Mouse (Mus musculus): ENCODE measurements around the gene Spire2. TPM values are rescaled to one million over a fixed set of nuclear protein-coding genes. Genes with fewer than 3 reads are reported as not detected.

Gene Spire2
- polyA plus RNA-seq, 1 experiment: 3.0 TPM

GRCm38 (mm10) chr8:123373403-123374238, 41.1 kb downstream of the Spire2 start, which contains the start of gene Tcf25:
Gene Tcf25 (plus strand): TSS chr8:123373753.
- Histone ChIP-seq H3K4me1 (ENCODE audit: control insufficient read depth, insufficient read depth, low read length) (peaks cover 3% of the 10 kb centered on the region; the same call in 1 of the 2 replicates), H3K4me3 (ENCODE audit: insufficient read depth, low read length) (peak within 1 kb of the TSS; percentile 70), H3K27ac (ENCODE audit: insufficient read depth, low read length) (peak within 1 kb of the TSS; percentile 87)
- peak; percentile 86 for TF ChIP-seq POLR2A (IDR thresholded peaks at IDR 0.05; ENCODE audit: low read depth, low read length)
- TF ChIP-seq CTCF (IDR thresholded peaks at IDR 0.05; ENCODE audit: borderline replicate concordance, insufficient read depth, low read length): no peak

- peak overlapping the region; percentile 70 for H3K4me3 ChIP-seq (ENCODE audit: insufficient read depth, low read length)
- H3K4me1 ChIP-seq (ENCODE audit: control insufficient read depth, insufficient read depth, low read length): peaks cover 3% of the 10 kb centered on the region; the same call in 1 of the 2 replicates
- TF ChIP-seq CTCF (IDR thresholded peaks at IDR 0.05; ENCODE audit: borderline replicate concordance, insufficient read depth, low read length) (no peak), POLR2A (IDR thresholded peaks at IDR 0.05; ENCODE audit: low read depth, low read length) (peak; percentile 80)
- H3K27ac ChIP-seq (ENCODE audit: insufficient read depth, low read length): peak overlapping the region; percentile 87
These were observed 41.7 kb downstream of the Spire2 start for GRCm38 (mm10) chr8:123374239-123374578.

- peaks cover 3% of the 10 kb centered on the region; the same call in 1 of the 2 replicates for H3K4me1 ChIP-seq (ENCODE audit: control insufficient read depth, insufficient read depth, low read length)
- no peak overlapping the region for H3K27ac ChIP-seq (ENCODE audit: insufficient read depth, low read length)
- no peak for TF ChIP-seq CTCF (IDR thresholded peaks at IDR 0.05; ENCODE audit: borderline replicate concordance, insufficient read depth, low read length)
- no peak for TF ChIP-seq POLR2A (IDR thresholded peaks at IDR 0.05; ENCODE audit: low read depth, low read length)
- H3K4me3 ChIP-seq (ENCODE audit: insufficient read depth, low read length): no peak overlapping the region
These were observed 43.2 kb downstream of the Spire2 start for GRCm38 (mm10) chr8:123375701-123376100.

GRCm38 (mm10) chr8:123376106-123376505, 43.6 kb downstream of the Spire2 start:
- H3K4me3 ChIP-seq (ENCODE audit: insufficient read depth, low read length): no peak overlapping the region
- TF ChIP-seq POLR2A (IDR thresholded peaks at IDR 0.05; ENCODE audit: low read depth, low read length) (no peak), CTCF (IDR thresholded peaks at IDR 0.05; ENCODE audit: borderline replicate concordance, insufficient read depth, low read length) (no peak)
- H3K4me1 ChIP-seq (ENCODE audit: control insufficient read depth, insufficient read depth, low read length): peaks cover 3% of the 10 kb centered on the region; the same call in 1 of the 2 replicates
- no peak overlapping the region for H3K27ac ChIP-seq (ENCODE audit: insufficient read depth, low read length)

- no peak for TF ChIP-seq POLR2A (IDR thresholded peaks at IDR 0.05; ENCODE audit: low read depth, low read length)
- no peak for TF ChIP-seq CTCF (IDR thresholded peaks at IDR 0.05; ENCODE audit: borderline replicate concordance, insufficient read depth, low read length)
- Histone ChIP-seq H3K27ac (ENCODE audit: insufficient read depth, low read length) (no peak overlapping the region), H3K4me1 (ENCODE audit: control insufficient read depth, insufficient read depth, low read length) (no peaks in the 10 kb centered on the region), H3K4me3 (ENCODE audit: insufficient read depth, low read length) (no peak overlapping the region)
These were observed 49.2 kb downstream of the Spire2 start for GRCm38 (mm10) chr8:123381711-123382110.

GRCm38 (mm10) chr8:123382516-123382915, 50.0 kb downstream of the Spire2 start:
- Histone ChIP-seq H3K27ac (ENCODE audit: insufficient read depth, low read length) (no peak overlapping the region), H3K4me3 (ENCODE audit: insufficient read depth, low read length) (no peak overlapping the region), H3K4me1 (ENCODE audit: control insufficient read depth, insufficient read depth, low read length) (no peaks in the 10 kb centered on the region)
- TF ChIP-seq CTCF (IDR thresholded peaks at IDR 0.05; ENCODE audit: borderline replicate concordance, insufficient read depth, low read length): no peak

GRCm38 (mm10) chr8:123384883-123385540, 52.5 kb downstream of the Spire2 start:
- Histone ChIP-seq H3K4me1 (ENCODE audit: control insufficient read depth, insufficient read depth, low read length) (no peaks in the 10 kb centered on the region), H3K4me3 (ENCODE audit: insufficient read depth, low read length) (no peak overlapping the region), H3K27ac (ENCODE audit: insufficient read depth, low read length) (no peak overlapping the region)
- TF ChIP-seq POLR2A (IDR thresholded peaks at IDR 0.05; ENCODE audit: low read depth, low read length) (no peak), CTCF (IDR thresholded peaks at IDR 0.05; ENCODE audit: borderline replicate concordance, insufficient read depth, low read length) (no peak)

GRCm38 (mm10) chr8:123387041-123387440, 54.5 kb downstream of the Spire2 start:
- Histone ChIP-seq H3K4me1 (ENCODE audit: control insufficient read depth, insufficient read depth, low read length) (no peaks in the 10 kb centered on the region), H3K4me3 (ENCODE audit: insufficient read depth, low read length) (no peak overlapping the region), H3K27ac (ENCODE audit: insufficient read depth, low read length) (no peak overlapping the region)
- no peak for TF ChIP-seq POLR2A (IDR thresholded peaks at IDR 0.05; ENCODE audit: low read depth, low read length)

GRCm38 (mm10) chr8:123387801-123388200, 55.3 kb downstream of the Spire2 start:
- H3K4me1 ChIP-seq (ENCODE audit: control insufficient read depth, insufficient read depth, low read length): no peaks in the 10 kb centered on the region

GRCm38 (mm10) chr8:123389026-123389425, 56.5 kb downstream of the Spire2 start:
- H3K27ac ChIP-seq (ENCODE audit: insufficient read depth, low read length): no peak overlapping the region
- no peak overlapping the region for H3K4me3 ChIP-seq (ENCODE audit: insufficient read depth, low read length)
- H3K4me1 ChIP-seq (ENCODE audit: control insufficient read depth, insufficient read depth, low read length): no peaks in the 10 kb centered on the region
- no peak for TF ChIP-seq POLR2A (IDR thresholded peaks at IDR 0.05; ENCODE audit: low read depth, low read length)
- TF ChIP-seq CTCF (IDR thresholded peaks at IDR 0.05; ENCODE audit: borderline replicate concordance, insufficient read depth, low read length): no peak

More at GRCm38 (mm10) chr8:123387801-123388200, 55.3 kb downstream of the Spire2 start:
- TF ChIP-seq POLR2A (IDR thresholded peaks at IDR 0.05; ENCODE audit: low read depth, low read length) (no peak), CTCF (IDR thresholded peaks at IDR 0.05; ENCODE audit: borderline replicate concordance, insufficient read depth, low read length) (no peak)
- H3K4me3 ChIP-seq (ENCODE audit: insufficient read depth, low read length): no peak overlapping the region
- H3K27ac ChIP-seq (ENCODE audit: insufficient read depth, low read length): no peak overlapping the region
